Mouse (Mus musculus) spleen, adult 2 months (tissue): Measurements from ENCODE around the gene Cisd2.

Experiments
- CTCF ChIP-seq: fragments of 200-500 bp; IDR thresholded peaks from 2 replicates; pipeline ENCODE4 v1.5.1; 2011; ENCODE audit warnings: mild to moderate bottlenecking, inconsistent platforms; ENCODE audit not compliant: insufficient read depth, insufficient read length, insufficient replicate concordance; ENCODE audit errors: extremely low read depth
- POLR2A ChIP-seq: fragments of 200-500 bp; IDR thresholded peaks from 2 replicates; pipeline ENCODE4 v1.6.1; 2011; ENCODE audit warnings: low read depth, low read length, inconsistent platforms

DNA sequence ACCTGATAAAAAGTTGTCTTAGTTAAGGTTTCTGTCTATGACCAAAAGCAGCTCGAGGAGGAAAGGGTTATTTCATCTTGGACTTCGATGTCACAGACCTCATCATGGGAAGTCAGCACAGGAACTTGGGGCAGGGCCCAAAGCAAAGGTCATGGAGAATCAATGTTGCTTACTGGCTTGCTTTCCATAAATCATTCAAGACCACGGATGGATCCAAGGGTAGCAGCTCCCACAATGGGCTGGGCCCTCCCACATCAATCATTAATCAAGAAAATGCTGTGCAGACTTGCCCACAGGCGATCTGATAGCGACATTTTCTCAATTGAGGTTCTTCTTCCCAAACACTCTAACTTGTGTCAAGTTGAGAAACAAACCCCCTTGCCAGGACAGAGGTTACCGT lies 27.6 kb downstream of the Cisd2 start:
- no peak for TF ChIP-seq CTCF
- TF ChIP-seq POLR2A: no peak
